In genomic region chr3:108513465-108513864, GRCm38 (mm10) we compare ENCODE assay signal across 23 mouse cellular contexts. TPM values are rescaled to one million over a fixed set of nuclear protein-coding genes. Genes with fewer than 3 reads are reported as not detected.
"Had no signal": no experiment of that assay in that cellular context is flagged by ENCODE, and none has a peak within 500 bp of the region (broad histone marks: within the 10 kb centered on the region; RNA-seq: fewer than 3 reads in every experiment).

No protein-coding gene starts in this region.

- H3K9ac ChIP-seq: lung, embryonic 14.5 days; midbrain, embryonic 13.5 days; neural tube, embryonic 13.5 days; neural tube, embryonic 15.5 days; stomach, embryonic 15.5 days had no signal

- H3K27ac ChIP-seq: midbrain, embryonic 10.5 days; midbrain, embryonic 13.5 days; neural tube, embryonic 13.5 days; neural tube, embryonic 15.5 days; stomach, embryonic 15.5 days; stomach, postnatal 0 days had no signal

- ATAC-seq: midbrain, embryonic 13.5 days; midbrain, embryonic 16.5 days had no signal

- H3K4me3 ChIP-seq: midbrain, embryonic 10.5 days; midbrain, embryonic 13.5 days; myocyte; neural tube, embryonic 13.5 days; neural tube, embryonic 15.5 days; stomach, embryonic 15.5 days had no signal

- H3K4me2 ChIP-seq: lung, embryonic 14.5 days; midbrain, embryonic 13.5 days; neural tube, embryonic 13.5 days; neural tube, embryonic 15.5 days; stomach, embryonic 15.5 days had no signal

- H3K36me3 ChIP-seq: midbrain, embryonic 10.5 days; midbrain, embryonic 13.5 days; neural tube, embryonic 13.5 days; neural tube, embryonic 15.5 days; stomach, embryonic 15.5 days had no signal

- H3K27me3 ChIP-seq: midbrain, embryonic 13.5 days; neural tube, embryonic 13.5 days; neural tube, embryonic 15.5 days; stomach, embryonic 15.5 days had no signal

- H3K9me3 ChIP-seq: midbrain, embryonic 10.5 days; midbrain, embryonic 13.5 days; neural tube, embryonic 13.5 days; neural tube, embryonic 15.5 days; stomach, embryonic 15.5 days had no signal

- DNase-seq: lung, adult 18-20 months; lung, embryonic 14.5 days; lung, postnatal 10 days; lung, postnatal 4 days; retina, postnatal 1 day; right cerebral cortex, adult 18-20 months; right cerebral cortex, postnatal 14 days; thymus, adult 2 months; thymus, postnatal 25 days; thymus, postnatal 4 days had no signal

RNA-seq across cellular contexts. Expression of gene 1700013F07Rik, which starts 20.5 kb away (rescaled TPM):
- total RNA-seq: megakaryocyte, adult 5-6 weeks; megakaryocyte-erythroid progenitor cell, adult 5-6 weeks had no signal
- polyA plus RNA-seq: liver, embryonic 16.5 days; neural tube, embryonic 11.5 days; spleen, adult 2 months had no signal

RNA-seq across cellular contexts. Expression of gene 5330417C22Rik, which starts 22.9 kb away (rescaled TPM):
- total RNA-seq: megakaryocyte-erythroid progenitor cell, adult 5-6 weeks had no signal
